Mouse (Mus musculus) left cerebral cortex, postnatal 36 days (tissue): ENCODE measurements around the gene Vmn2r32. TPM values are rescaled to one million over a fixed set of nuclear protein-coding genes. Genes with fewer than 3 reads are reported as not detected.
"Not testable (repeated sequence)": the region's sequence is repeated elsewhere in the genome, so short reads cannot be mapped to it uniquely, and the experiment has no call there.

Source experiments
- DNase-seq, 2 experiments: peaks; one replicate each; pipeline ENCODE4 v3.0.0; 2021 to 2022; ENCODE audit warnings: low spot score in 2 of 2, mixed read lengths in 1 of 2
- intact Hi-C: fragments of 180-260 bp; cut with DNase I; formaldehyde crosslinking; loops from one replicate; pipeline ENCODE4 v1.15.1; 2025
- total RNA-seq, 2 experiments: library from RNA; stranded (reverse); gene quantifications; 2 replicates each; pipeline ENCODE4 v1.2.3; 2021

Gene Vmn2r32
- total RNA-seq, result not detected

DNA sequence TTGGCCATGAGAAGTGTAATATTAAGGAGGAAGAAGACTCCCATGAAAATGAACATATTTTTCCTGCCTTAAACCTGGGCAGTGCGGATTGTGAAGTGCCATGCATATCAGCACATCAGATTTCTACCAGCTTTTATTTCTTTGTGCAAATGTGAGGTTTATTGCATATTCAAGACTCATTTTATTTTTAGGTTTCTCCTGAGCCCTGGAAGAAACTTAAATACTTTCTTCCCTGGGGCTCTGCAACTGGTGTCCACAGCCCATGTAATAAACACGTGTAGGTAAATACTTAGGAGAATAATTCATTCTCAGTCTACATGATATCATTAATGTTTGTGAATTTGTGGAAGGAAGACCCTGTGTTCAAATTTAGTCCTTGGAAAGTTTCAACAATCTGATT, at the start of gene Vmn2r32:
Gene Vmn2r32 (minus strand): TSS at position 101 of the 400 bp plus-strand sequence.
- DNase-seq, intact Hi-C loops: not testable (repeated sequence)

Other genes with a start within 250 kb of the Vmn2r32 start
- gene Vmn2r29, start 232.7 kb downstream of the Vmn2r32 start, total RNA-seq, result 1 to 10 TPM; 1.4 to 3.5 TPM
- 10 to 100 TPM; 12.1 to 14.2 TPM for gene Gm45844, start 201.7 kb downstream of the Vmn2r32 start, total RNA-seq
- gene Clcn4, start 179.2 kb downstream of the Vmn2r32 start, total RNA-seq, result 100 to 1,000 TPM; 134 to 148 TPM
- not detected for gene Vmn2r30, start 142.4 kb downstream of the Vmn2r32 start, total RNA-seq
- gene Gm45783, start 105.4 kb downstream of the Vmn2r32 start, total RNA-seq, result not detected
- not detected for gene Vmn2r31, start 80.3 kb downstream of the Vmn2r32 start, total RNA-seq
- gene Vmn2r33, start 86.8 kb upstream of the Vmn2r32 start, total RNA-seq, result not detected
- gene Vmn2r34, start 209.5 kb upstream of the Vmn2r32 start, total RNA-seq, result not detected